Mouse (Mus musculus) forebrain, embryonic 11.5 days (tissue): ENCODE measurements at regions not wholly inside any gene's neighbourhood (a gene's known extent, or its start where the extent isn't known, plus 50 kb on each side); places are given as distances from the start of the nearest gene placed in this dataset.

Experiments
- ATAC-seq: fragments of 200-750 bp; cut with Nextera tagmentation; replicated peaks from 2 replicates; pipeline ENCODE4 v1.8.0; 2017; ENCODE audit warnings: moderate TSS enrichment; ENCODE audit not compliant: low FRiP score
- DNase-seq: peaks from one replicate; pipeline ENCODE4 v3.0.0-alpha.2; 2017; ENCODE audit warnings: low spot score
- H3K27ac ChIP-seq: fragments of 300-500 bp; sonication (generic); 2 replicates; pipeline ENCODE4 v1.5.1; 2014; ENCODE audit warnings: low read depth, low read length
- H3K27me3 ChIP-seq: fragments of 300-500 bp; sonication (generic); 2 replicates; pipeline ENCODE4 v1.6.1; 2014; ENCODE audit warnings: mild to moderate bottlenecking, low read length, mixed read lengths; ENCODE audit not compliant: control insufficient read depth, insufficient read depth
- H3K36me3 ChIP-seq: fragments of 300-500 bp; sonication (generic); 2 replicates; pipeline ENCODE4 v1.6.1; 2014; ENCODE audit warnings: mild to moderate bottlenecking, low read length, moderate library complexity, mixed read lengths; ENCODE audit not compliant: control insufficient read depth, insufficient read depth
- H3K4me1 ChIP-seq: fragments of 300-500 bp; sonication (generic); replicated peaks from 2 replicates; pipeline ENCODE4 v1.6.1; 2014; ENCODE audit warnings: low read length, mixed read lengths; ENCODE audit not compliant: control insufficient read depth, insufficient read depth
- H3K4me2 ChIP-seq: fragments of 300-500 bp; sonication (generic); 2 replicates; pipeline ENCODE4 v1.6.1; 2014; ENCODE audit warnings: low read depth, mild to moderate bottlenecking, low read length, moderate library complexity, mixed read lengths; ENCODE audit not compliant: severe bottlenecking
- H3K4me3 ChIP-seq: fragments of 300-500 bp; sonication (generic); 2 replicates; pipeline ENCODE4 v1.5.1; 2014; ENCODE audit warnings: low read depth, low read length
- H3K9ac ChIP-seq: fragments of 300-500 bp; sonication (generic); 2 replicates; pipeline ENCODE4 v1.6.1; 2014; ENCODE audit warnings: low read length
- H3K9me3 ChIP-seq: fragments of 300-500 bp; sonication (generic); 2 replicates; pipeline ENCODE4 v1.6.1; 2016; ENCODE audit warnings: low read length, mixed read lengths; ENCODE audit not compliant: control insufficient read depth
- WGBS: fragments of 180-500 bp; shearing (Covaris S2); extraction: QIAGEN DNeasy Blood & Tissue Kit; methylation state at CpG from one replicate; pipeline ENCODE4 v1.1.7; 2014; 5-methylcytosine and 5-hydroxymethylcytosine counted together

DNA sequence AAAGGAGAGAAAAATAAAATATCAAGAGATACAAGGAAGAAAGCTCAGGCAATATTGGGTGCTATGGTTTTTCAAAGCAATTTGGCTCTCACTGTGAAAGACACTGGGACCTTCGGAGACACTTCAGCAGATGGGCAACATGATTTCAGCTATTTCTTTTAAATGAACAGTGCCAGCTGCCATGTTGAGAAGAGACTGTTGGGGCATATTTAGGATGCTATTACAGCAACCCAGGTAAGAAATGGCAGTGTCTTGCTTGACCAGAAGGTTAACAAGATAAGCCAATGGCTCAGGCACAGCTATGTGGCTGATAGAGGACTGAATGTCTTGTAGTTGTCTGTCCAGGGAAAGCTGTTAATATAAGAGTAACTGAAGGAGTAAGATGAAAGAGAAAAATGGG, 348.6 kb downstream of the Ankrd7 start:
- no peaks in the 10 kb centered on the region for H3K27me3 ChIP-seq

GRCm38 (mm10) chr6:19215124-19215523, 349.0 kb downstream of the Ankrd7 start:
- H3K9ac ChIP-seq: no peak overlapping the region
- DNase-seq (no peak), ATAC-seq (no peak)
- H3K4me3 ChIP-seq: no peak overlapping the region
- H3K4me1 ChIP-seq: no peaks in the 10 kb centered on the region
- H3K27me3 ChIP-seq: no peaks in the 10 kb centered on the region
- WGBS: 88% methylated on average over 1 of the region's 1 CpGs
- H3K9me3 ChIP-seq: no peaks in the 10 kb centered on the region
- H3K36me3 ChIP-seq: no peaks in the 10 kb centered on the region
- no peak overlapping the region for H3K4me2 ChIP-seq
- no peak overlapping the region for H3K27ac ChIP-seq

More for the DNA sequence above, 348.6 kb downstream of the Ankrd7 start:
- Histone ChIP-seq H3K27ac (no peak overlapping the region), H3K9me3 (no peaks in the 10 kb centered on the region), H3K4me1 (no peaks in the 10 kb centered on the region), H3K9ac (no peak overlapping the region), H3K36me3 (no peaks in the 10 kb centered on the region), H3K4me3 (no peak overlapping the region), H3K4me2 (no peak overlapping the region)
- DNase-seq: no peak
- no peak for ATAC-seq
- 95% methylated on average over 1 of the region's 1 CpGs for WGBS

DNA sequence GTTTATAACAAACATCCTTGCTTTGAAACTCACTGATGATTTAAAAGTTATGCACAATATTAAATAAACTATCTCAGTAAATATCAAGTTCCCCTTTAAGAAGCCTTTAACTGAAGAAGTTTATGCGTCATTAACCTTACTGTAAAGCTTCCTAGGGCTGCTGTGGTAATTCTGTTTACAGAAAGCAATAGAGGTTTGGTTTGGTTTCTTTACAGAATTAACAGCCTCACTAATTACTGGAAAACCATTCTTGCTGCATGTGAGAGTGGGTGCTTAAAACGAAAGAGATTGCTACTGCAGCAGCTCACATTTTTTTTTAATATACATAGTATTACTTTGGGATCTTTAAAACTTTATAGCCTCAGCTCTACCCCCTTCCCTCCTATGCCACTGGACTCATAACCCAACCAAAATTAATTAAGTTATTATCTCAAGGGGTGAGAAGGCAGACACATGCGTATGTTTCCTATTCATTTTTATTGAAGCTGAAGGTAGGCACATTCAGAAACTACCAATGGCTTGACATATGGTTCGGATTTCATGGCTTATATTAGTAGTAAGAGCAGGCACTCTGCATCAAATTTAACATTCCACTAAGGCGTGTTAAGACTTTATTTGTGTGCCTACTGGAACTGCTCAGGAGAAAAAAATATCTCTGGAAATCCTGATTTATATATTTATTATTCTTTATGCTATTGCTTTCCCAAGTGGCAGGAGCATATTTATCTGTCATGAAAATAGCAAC, 398.1 kb downstream of the Ankrd7 start:
- Histone ChIP-seq H3K27ac (no peak overlapping the region), H3K27me3 (no peaks in the 10 kb centered on the region), H3K9ac (no peak overlapping the region), H3K36me3 (no peaks in the 10 kb centered on the region), H3K4me1 (no peaks in the 10 kb centered on the region), H3K4me2 (no peak overlapping the region), H3K4me3 (no peak overlapping the region), H3K9me3 (no peaks in the 10 kb centered on the region)
- DNase-seq (no peak), ATAC-seq (no peak)
- 70% methylated on average over 5 of the region's 5 CpGs for WGBS

GRCm38 (mm10) chr6:19273207-19273606, 407.1 kb downstream of the Ankrd7 start:
- Histone ChIP-seq H3K9ac (no peak overlapping the region), H3K4me2 (no peak overlapping the region), H3K27ac (no peak overlapping the region), H3K4me1 (no peaks in the 10 kb centered on the region), H3K4me3 (no peak overlapping the region), H3K36me3 (no peaks in the 10 kb centered on the region), H3K27me3 (no peaks in the 10 kb centered on the region), H3K9me3 (no peaks in the 10 kb centered on the region)
- DNase-seq: no peak
- 82% methylated on average over 2 of the region's 2 CpGs for WGBS
- ATAC-seq: no peak

- no peaks in the 10 kb centered on the region for H3K27me3 ChIP-seq
- no peaks in the 10 kb centered on the region for H3K36me3 ChIP-seq
- H3K9me3 ChIP-seq: no peaks in the 10 kb centered on the region
- no peaks in the 10 kb centered on the region for H3K4me1 ChIP-seq
- H3K4me2 ChIP-seq: no peak overlapping the region
- 88% methylated on average over 4 of the region's 4 CpGs for WGBS
- ATAC-seq: no peak
- H3K4me3 ChIP-seq: no peak overlapping the region
- DNase-seq: no peak
- no peak overlapping the region for H3K9ac ChIP-seq
- no peak overlapping the region for H3K27ac ChIP-seq
Measured at GRCm38 (mm10) chr6:19282682-19283333, 416.7 kb downstream of the Ankrd7 start.

- DNase-seq: no peak
- H3K9me3 ChIP-seq: no peaks in the 10 kb centered on the region
- H3K36me3 ChIP-seq: no peaks in the 10 kb centered on the region
- no peak overlapping the region for H3K9ac ChIP-seq
- peak; percentile 55; the same call in 1 of the 2 replicates for ATAC-seq
- H3K4me1 ChIP-seq: no peaks in the 10 kb centered on the region
- no peak overlapping the region for H3K4me2 ChIP-seq
- no peak overlapping the region for H3K4me3 ChIP-seq
- no peak overlapping the region for H3K27ac ChIP-seq
- no peaks in the 10 kb centered on the region for H3K27me3 ChIP-seq
Measured at GRCm38 (mm10) chr6:19332659-19333058, 466.5 kb downstream of the Ankrd7 start.

DNA sequence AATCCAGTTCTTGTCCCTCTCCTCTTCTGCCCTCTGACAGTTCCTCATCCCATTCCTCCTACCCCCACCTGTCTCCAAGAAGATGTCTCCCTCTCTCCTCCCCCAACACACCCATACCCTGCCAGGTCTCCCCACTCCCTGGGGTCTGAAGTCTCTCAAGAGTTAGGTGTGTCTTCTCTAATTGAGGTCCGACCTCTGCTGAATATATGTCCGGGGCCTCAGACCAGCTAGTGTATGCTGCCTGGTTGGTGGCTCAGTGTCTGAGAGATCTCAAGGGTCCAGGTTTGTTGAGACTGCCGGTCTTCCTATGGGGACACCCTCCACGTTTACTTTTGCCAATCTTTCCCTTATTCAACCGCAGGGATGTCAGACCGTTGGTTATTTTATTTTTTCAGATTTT, 469.5 kb downstream of the Ankrd7 start:
- ATAC-seq (no peak), DNase-seq (no peak)

DNA sequence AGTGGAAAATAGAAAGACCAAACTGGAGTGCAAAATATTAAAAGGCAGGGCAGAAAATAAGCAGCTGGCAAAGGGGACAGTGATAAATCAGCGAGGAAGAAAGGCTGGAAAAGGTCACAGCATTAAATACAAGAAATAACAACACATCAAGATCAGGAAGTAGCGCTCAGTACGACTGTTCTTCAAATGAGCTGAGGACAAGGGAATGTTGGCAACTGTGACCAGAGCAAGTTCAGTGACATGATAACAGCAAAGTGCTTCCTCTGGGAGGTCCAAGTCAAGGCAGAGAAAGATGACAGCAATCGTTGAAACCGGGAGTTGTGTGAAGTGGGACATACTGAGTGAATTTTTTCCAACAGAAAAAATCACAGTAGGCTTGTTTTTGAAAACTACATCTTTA, 472.4 kb downstream of the Ankrd7 start:
- ATAC-seq (no peak), DNase-seq (no peak)
- H3K27ac ChIP-seq: no peak overlapping the region
- H3K27me3 ChIP-seq: no peaks in the 10 kb centered on the region
- H3K4me1 ChIP-seq: no peaks in the 10 kb centered on the region
- no peak overlapping the region for H3K4me2 ChIP-seq
- H3K9ac ChIP-seq: no peak overlapping the region
- no peaks in the 10 kb centered on the region for H3K36me3 ChIP-seq
- no peaks in the 10 kb centered on the region for H3K9me3 ChIP-seq
- WGBS: 86% methylated on average over 5 of the region's 5 CpGs
- no peak overlapping the region for H3K4me3 ChIP-seq

More for the DNA sequence above, 469.5 kb downstream of the Ankrd7 start:
- Histone ChIP-seq H3K4me3 (no peak overlapping the region), H3K9me3 (no peaks in the 10 kb centered on the region), H3K36me3 (no peaks in the 10 kb centered on the region), H3K4me1 (no peaks in the 10 kb centered on the region), H3K9ac (no peak overlapping the region), H3K27ac (no peak overlapping the region), H3K27me3 (no peaks in the 10 kb centered on the region), H3K4me2 (no peak overlapping the region)
- 91% methylated on average over 6 of the region's 6 CpGs for WGBS
